Mouse (Mus musculus): Measurements from ENCODE around the gene Nmur1. TPM values are rescaled to one million over a fixed set of nuclear protein-coding genes. Genes with fewer than 3 reads are reported as not detected.

Nmur1 gene
- polyA plus RNA-seq, 1 experiment = 0.54 TPM

DNA sequence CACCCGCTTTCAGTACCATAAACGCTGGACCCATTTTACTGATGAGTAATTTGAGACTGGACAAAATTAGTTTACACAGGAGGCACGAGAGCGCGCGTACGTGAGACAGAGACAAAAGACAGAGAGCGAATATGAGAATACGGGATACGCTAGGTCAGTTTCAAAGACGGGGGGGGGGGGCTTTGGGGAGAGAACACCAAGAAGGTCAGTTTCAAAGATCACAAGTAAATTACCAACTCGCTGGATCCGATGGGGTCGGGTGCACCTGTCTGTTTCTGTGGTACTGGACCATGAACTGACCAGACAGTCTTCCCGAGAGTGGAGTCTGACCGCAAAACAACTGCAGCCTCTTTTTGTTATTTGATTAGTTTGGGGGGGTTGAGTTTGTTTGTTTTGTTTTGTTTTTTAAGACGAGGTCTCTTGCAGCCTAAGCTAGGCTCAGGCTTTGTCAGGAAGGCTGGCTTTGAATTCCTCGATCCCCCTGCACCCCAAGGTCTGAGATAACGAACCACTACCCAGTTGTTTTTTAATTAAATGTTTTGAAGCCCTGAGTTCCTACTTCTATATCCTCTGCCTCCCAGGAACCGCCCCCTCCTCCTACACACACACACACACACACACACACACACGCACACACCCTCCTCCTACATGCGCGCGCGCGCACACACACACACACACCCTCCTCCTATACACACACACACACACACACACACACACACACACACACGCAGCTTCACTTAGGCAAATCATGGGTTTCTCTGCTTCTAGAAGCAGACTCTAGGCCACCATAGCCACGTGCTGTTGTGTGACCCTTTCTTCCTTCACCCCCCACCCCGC lies 15.1 kb upstream of the Nmur1 start:
- DNase-seq (ENCODE audit: extremely low spot score in 1 of 2, low spot score in 1 of 2) = peak in 1 of 2 experiments; percentile 55

DNA sequence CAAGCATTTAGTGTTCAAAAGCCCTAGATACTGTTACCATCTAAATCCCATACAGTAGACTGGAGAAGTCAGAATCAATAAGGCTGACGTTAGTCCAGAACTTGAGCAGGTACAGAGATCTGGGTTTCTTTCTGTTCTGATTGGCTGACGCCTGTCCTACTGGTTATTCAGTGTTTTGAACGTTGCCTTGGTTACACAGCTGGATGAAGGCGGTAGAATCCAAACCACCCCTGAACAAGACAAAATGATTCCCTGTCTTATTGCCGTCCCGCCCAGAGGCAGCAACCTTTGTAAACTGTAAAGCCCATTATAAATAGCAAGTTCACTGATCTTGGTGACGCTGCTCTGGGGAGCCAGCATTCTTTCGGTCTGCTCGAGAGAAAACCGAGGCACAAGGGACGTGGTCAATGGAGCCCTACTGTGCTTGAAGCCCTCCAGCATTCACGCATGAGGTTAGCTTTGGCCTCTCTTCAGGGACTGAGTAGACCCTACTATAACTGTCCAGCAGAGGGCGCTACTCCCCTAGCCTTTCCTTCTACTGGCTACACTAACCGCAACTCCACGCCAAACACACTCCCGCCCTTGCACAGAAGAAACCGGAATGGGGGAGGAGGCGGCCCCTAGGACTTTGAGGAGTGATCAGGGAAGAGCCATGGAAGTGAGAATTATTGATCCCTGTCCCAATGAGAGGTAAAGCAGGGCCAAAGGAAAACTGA lies 14.3 kb upstream of the Nmur1 start:
- peak; percentile 82 to 99 for DNase-seq (ENCODE audit: extremely low spot score in 1 of 2, low spot score in 1 of 2)

DNA sequence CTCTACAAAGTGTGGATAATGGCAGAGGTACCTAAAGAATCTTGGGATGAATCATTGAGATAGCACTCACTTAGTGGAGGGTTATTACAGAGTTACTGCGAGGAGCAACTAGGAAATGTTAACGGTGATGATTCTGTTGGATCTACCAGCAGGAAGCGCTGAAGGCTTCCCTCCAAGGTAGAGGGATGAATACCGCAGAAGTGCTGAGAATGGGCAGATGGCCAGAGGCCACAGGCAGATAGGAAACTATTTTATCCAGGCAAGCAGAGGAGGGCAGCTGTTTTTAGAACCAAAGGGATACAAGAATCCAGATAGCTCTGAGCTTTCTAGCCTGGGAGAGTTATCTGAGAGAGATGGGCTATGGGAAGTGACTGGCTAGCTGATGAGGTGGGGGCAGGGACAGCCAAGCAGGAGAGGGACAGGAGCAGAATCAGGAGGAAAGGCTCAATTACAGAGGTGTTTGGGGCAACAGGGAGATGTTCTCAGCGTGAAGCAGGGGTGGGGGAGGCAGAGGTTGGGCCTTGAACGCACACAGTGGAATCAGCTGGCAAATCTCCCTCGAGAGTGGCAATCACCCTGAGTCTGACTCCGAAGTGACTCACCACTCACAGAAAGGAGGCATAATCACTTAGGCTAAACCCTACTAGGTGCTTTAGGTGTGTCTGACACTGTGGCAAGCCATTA lies 13.6 kb upstream of the Nmur1 start:
- peak in 1 of 2 experiments; percentile 41 for DNase-seq (ENCODE audit: extremely low spot score in 1 of 2, low spot score in 1 of 2)

DNA sequence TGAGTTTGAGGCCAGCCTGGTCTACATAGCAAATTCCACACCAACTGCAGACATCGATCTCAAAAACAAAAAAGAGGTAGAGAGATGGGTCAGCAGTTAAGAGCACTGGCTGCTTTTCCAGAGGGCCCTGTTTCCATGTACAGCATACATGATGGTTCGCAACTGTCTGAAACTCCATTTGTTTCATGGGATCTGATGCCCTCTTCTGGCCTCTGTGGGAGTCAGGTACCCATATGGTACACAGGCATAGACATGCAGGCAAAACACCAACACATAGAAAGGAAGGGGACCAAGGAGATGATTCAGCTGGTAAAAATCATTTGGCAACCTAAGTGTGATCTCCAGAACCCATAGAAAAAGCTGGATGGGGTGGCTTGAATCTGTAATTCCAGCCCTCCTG lies 12.5 kb upstream of the Nmur1 start:
- peak in 1 of 2 experiments; percentile 41 for DNase-seq (ENCODE audit: extremely low spot score in 1 of 2, low spot score in 1 of 2)

DNA sequence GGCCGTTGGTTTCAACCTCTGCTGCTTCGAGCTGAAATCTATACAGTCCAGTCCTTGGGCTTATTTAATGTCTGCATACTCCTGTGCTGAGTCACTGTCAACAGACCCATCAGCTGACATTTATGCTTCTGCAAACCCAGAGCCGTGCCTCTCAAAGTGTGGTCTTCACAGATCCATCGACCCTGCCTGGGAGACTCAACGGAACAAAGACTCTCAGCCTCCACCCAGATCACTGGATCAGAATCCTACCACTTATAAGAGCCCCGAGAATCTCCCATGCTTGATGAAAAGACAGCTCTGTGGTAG lies 11.9 kb upstream of the Nmur1 start:
- DNase-seq (ENCODE audit: extremely low spot score in 1 of 2, low spot score in 1 of 2) = no peak

DNA sequence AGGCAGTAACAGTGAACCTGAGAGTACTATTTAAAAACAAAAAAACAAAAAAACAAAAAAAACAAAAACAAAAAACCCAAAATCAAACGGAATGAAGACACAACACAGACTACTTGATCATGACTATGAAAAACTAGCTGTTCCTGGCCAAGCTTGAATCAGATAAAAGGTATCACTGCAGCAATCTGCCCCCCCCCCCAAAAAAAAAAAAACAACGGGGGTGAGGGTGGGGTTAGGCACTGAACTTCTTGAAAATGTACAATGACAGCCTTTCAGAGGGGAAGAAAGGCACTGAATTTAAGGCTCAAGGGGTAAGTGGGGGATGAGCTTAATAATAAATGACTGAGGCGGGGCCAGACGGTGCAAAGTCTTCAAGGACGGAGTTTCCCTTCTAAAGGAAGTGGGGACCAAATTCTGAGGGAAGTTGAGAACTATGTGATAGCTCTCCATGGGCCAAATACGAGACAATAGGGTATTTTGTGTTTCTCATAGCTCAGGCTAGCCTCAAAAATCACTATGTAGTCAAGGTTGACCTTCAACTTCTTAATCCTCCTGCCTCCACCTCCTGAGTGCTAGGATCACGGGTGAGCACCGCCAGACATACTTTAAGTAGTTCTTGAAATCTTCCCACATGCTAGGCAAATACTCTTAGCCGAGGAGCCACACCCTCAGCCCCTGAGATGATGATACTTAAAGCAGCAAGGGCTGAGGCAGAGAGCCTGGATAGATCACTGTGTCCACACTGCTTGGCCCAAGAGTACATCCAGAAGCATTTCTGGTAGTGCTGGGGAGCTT lies 11.4 kb upstream of the Nmur1 start:
- no peak for DNase-seq (ENCODE audit: extremely low spot score in 1 of 2, low spot score in 1 of 2)

DNA sequence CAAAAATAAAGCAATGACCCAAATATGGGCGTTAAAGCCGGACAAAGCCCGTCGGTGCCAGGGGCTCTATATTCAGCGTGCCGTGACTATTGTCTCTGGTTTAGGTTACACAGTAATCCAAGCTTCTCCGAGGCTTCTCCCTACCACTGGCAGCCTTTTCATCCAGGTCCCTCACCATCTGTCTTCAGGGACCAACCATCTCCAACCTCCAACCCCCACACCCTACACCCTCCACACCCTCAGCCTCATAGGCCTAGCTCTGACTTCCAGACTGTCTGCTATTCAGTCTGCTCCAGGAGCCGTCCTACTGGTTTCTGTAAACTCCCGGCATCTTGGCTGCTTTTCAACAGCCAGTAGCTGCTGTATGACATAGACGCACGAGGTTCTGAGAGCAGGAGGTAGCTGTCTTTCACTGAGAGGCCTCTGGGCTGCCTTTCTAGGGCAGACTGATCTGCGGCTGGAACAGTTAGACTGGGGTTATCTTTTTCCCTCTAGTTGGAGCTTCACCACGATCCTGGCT lies 9.3 kb upstream of the Nmur1 start:
- peak; percentile 61 to 78 for DNase-seq (ENCODE audit: extremely low spot score in 1 of 2, low spot score in 1 of 2)

DNA sequence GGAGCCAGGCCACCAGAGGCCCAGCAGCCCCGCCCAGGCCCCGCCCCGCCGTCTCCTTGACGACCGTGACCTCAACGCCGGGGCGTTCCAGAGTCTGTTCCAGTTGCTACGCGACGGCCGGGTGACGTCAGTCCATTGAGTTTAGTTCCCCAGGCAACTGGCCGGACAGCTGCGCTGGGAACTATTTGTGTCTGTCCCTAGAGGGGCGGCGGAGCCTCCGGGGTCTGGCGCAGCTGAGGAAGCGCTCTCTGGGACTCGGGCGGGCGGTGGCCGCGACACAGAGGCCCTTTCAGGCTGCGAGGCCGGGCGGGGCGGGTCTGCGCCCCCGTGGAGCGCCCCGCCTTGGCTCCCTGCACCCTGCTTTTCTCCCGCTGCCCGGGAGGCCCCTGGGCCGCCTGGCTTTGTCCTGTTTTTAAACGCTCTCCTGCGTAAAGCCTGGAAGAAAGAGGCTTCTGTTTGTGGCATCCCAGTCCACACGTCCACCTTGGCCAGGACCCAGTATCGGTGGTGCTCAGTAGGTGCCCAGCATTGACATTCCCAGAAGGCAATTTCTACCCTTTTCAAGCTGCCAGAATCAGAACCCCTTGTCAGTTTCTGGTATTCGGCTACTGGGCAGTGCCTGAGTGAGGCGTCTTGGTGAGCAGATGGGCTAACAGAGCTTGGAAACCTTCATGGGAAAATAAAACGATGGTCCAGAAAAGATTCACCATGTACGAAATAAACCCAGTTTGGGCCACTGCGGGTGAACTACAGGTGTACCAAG lies 8.6 kb upstream of the Nmur1 start:
- DNase-seq (ENCODE audit: extremely low spot score in 1 of 2, low spot score in 1 of 2) = peak; percentile 98 to 99

DNA sequence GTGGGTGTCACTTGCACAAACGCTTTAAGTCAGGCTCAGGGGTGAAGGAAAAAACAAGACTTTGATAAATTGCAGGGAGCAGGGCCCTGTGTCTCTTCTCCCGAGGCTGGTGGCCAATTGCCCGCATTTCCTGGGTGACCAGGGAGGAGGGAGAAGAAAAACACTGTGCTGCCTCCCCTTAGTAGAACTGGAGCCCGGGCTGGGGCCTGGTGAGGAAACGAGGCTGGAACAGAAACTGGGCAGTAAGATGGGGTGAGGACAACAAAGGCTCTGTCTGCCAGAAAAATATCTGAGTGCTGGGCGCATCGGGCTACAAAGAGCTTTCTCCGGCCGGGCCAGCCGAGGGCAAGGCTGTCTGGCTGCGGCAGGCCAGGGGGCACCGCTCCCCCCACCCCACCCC lies 8.0 kb upstream of the Nmur1 start:
- peak; percentile 41 to 66 for DNase-seq (ENCODE audit: extremely low spot score in 1 of 2, low spot score in 1 of 2)

DNA sequence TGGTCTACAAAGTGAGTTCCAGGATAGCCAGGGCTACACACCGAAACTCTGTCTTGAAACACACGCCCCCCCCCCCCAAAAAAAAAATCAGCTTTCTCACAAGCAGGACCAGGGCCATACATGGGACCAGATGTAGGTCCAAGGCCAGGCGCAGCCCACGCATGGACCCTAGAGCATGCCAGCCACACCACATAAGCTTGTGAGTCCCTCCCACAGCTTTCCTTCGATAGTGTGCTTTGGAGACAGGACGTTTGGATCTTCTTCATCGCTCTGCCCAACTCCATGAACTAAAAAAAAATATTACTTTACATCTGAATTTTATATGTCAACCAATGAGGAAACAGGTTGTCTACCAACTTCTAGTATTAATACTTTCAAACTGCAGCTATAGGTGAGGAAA lies 7.3 kb upstream of the Nmur1 start:
- no peak for DNase-seq (ENCODE audit: extremely low spot score in 1 of 2, low spot score in 1 of 2)

DNA sequence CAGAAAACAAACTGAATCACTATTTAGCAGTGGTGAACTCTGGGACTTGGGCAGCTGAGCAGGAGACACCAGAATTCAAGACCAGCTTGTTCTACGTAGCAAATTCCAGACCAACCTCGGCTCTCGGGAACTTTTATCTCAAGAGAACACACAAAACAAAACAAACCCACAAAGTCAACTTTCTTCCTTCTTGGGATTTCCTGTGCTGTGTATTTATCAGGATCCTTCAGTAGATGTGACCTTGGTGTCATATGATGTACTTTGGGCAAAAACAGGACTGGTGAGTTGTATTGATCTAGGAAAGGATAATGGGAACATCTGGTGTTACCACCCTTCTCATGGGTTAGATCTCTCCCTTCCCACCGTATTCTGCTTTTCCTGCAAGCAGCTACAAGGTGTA lies 6.8 kb upstream of the Nmur1 start:
- no peak for DNase-seq (ENCODE audit: extremely low spot score in 1 of 2, low spot score in 1 of 2)

DNA sequence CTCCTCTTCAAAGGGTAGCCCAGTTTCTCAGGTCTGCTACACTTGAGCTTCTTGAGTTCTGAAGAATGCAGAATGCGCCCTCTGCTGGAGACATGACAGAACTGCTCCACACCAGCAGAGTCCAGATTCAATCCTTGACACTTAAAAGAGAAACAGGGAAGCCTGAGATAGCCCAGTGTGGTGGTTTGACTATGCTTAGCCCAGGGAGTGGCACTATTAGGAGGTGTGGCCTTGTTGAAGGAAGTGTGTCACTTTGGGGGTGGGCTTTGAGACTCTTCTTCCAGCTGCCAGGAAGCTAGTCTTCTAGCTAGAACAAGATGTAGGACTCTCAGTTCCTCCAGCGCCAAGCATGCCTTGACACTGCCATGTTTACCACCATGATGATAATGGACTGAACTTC lies 4.0 kb upstream of the Nmur1 start:
- peak; percentile 63 to 91 for DNase-seq (ENCODE audit: extremely low spot score in 1 of 2, low spot score in 1 of 2)

DNA sequence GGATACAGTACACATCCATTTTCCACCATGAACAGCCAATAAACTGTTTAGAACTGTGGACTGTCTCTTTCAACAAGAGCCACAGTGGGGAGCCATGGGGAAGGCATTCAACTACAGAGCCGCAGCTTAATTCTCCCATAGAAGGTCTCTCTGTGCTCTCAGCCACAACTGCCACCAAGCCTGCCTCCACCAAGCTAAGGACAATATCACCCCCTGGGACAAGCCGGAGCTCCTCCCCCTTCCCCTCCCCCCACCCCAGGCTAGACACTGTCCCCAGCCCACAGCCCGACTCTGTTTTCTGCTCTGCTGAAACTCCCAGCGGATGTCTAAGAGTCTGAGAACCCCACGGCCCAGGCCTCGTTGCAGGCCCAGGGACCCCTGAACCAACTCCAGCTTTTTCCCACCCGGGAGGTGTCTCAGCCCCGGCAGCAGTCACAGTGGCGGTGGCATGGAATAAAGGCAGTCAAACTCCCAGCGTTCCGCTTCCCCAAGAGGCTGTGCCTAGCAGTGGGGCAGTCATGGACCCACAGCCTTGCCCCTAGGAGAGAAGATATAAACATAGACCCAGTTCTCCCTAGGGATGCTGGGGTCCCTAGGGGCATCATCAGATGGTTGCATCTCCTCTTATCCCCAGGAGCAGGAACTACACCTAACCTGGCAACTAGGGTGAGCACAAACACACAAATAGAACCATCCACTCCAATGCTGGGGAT lies 1.0 kb downstream of the Nmur1 start:
- DNase-seq (ENCODE audit: extremely low spot score in 1 of 2, low spot score in 1 of 2) = no peak

DNA sequence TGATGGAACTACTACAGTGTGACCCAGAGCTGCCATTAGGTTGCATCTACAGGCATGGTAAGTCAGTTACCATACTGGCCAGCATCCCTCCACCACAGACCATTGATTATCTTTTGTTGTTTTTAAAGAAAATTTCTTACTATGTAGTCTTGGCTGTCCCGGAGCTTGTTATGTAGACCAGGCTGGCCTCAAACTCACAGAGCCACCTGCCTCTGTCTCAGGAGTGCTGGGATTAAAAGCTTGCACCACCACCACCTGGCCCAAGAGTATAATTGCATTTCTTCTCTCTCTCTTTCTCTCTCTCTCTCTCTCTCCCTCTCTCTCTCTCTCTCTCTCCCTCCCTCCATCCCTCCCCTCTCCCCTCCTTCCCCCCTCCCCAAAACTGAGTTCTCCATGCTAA lies 1.7 kb downstream of the Nmur1 start:
- no peak for DNase-seq (ENCODE audit: extremely low spot score in 1 of 2, low spot score in 1 of 2)

DNA sequence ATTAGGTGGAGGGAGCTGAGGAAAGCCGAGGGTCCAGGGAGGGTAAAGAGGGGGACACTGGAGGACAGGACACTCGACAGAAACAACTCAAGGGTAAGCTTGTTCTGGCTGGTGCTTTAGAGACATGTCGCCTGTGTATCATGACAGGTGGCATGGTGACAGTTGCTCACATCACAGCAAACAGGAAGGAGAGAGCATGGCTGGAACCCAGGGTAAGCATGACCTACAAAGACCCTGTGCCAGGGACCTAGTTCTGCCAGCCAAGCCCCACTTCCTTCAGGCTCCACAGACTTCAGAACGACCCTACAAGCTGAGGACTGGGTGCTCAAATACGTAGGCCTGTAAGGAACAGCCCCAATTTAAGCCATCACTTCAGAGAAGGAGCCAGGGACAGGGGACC lies 2.1 kb downstream of the Nmur1 start:
- no peak for DNase-seq (ENCODE audit: extremely low spot score in 1 of 2, low spot score in 1 of 2)

DNA sequence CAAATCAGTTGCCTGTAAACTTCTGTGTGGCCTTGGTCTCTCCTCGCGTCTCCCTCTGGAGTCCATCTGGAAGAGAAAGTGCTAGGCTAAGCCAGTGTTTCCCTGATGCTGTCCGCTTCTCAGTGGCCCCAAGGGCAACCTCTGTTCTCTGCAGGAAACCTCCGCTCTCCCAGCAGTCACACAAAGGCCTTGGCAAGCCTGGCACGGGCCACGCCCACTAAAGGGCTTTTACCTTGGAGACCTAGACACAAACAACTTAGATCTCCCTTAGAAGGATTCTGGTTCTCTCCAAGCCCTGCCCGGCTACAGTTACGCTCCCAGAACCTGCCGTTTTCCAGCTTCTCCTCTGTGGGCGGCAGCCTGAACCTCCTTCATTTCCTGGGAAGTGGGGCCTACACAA lies 5.0 kb downstream of the Nmur1 start:
- no peak for DNase-seq (ENCODE audit: extremely low spot score in 1 of 2, low spot score in 1 of 2)

DNA sequence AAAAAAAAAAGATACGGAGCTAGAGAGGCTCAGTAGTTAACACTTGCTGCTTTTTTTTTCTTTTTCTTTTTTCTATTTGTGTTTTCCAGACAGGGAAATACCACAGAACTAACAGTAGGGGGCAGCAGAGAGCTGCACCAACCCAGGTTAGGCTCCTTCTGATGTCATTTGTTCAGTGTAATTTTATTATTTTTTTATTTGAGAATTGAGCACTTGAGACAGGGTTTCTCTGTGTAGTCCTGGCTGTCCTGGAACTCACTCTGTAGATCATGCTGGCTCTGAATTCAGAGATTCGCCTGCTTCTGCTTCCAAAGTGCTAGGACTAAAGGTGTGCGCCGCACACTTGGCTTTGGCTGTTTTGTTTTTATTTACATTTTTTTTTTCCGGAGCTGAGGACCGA lies 9.7 kb downstream of the Nmur1 start:
- no peak for DNase-seq (ENCODE audit: extremely low spot score in 1 of 2, low spot score in 1 of 2)

DNA sequence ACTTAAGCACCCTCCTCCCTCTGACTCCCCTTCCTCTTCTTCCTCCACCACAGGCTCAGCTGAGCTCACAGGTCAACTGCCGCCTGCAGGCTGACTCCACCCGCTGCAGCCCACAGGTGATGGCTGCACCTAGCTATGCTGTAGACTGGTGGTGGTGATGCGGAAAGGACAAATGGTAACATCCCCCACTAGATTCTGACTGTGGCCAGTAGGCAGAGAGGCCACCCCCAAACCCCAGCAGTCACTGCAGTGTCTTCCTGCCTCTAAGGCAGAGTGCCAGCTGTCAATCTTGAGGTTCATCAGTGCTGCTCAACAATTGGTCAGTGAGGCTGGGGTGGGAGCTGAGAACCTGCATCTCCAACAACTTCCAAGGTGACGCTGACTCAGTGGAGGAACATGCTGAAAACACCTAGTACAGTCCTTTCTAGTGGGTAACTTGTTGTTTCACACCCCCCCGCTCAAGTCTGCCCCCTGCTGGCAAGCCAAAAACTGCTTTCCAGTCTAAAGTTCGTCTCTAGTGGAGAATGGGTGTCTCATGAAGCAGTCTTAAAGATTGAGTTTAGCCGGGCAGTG lies 10.3 kb downstream of the Nmur1 start:
- DNase-seq (ENCODE audit: extremely low spot score in 1 of 2, low spot score in 1 of 2) = no peak

DNA sequence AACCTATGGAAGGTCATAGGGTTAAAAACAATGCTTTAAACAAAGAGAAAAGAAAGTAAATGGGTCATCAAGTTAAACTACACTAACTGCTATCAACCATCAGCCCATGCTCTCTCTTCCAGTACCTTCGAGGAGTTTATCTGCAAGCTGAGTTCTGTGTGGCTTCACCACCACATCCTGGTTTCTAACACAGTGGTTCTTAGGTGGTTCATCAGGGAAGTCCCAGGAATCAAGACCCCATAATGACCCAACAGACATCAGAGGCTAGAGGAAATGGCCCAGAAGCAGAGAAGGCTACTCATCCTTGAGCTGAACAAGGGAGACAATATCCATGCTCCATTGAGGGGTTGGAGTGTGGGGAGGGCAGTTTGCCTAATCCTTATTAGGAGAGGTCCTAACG lies 10.9 kb downstream of the Nmur1 start:
- no peak for DNase-seq (ENCODE audit: extremely low spot score in 1 of 2, low spot score in 1 of 2)

Measured in frontal cortex, adult 2 months (tissue).